Mouse (Mus musculus) left cerebral cortex, postnatal 25 days (tissue): ENCODE results near the gene Eif3c. TPM values are rescaled to one million over a fixed set of nuclear protein-coding genes. Genes with fewer than 3 reads are reported as not detected.
A peak's percentile ranks its signal among the peaks of the same experiment; 100 is the strongest.

ENCODE experiments used
- DNase-seq, 2 experiments: peaks; one replicate each; pipeline ENCODE4 v3.0.0; 2022; ENCODE audit warnings: low spot score in 2 of 2, mixed read lengths in 1 of 2
- intact Hi-C: fragments of 180-260 bp; cut with DNase I; formaldehyde crosslinking; loops from one replicate; pipeline ENCODE4 v1.15.1; 2025
- total RNA-seq, 2 experiments: library from RNA; stranded (reverse); gene quantifications; 2 replicates each; pipeline ENCODE4 v1.2.3; 2021

Gene Eif3c
- total RNA-seq, 2 experiments from 2014 or later, result 176 to 188 TPM

DNA sequence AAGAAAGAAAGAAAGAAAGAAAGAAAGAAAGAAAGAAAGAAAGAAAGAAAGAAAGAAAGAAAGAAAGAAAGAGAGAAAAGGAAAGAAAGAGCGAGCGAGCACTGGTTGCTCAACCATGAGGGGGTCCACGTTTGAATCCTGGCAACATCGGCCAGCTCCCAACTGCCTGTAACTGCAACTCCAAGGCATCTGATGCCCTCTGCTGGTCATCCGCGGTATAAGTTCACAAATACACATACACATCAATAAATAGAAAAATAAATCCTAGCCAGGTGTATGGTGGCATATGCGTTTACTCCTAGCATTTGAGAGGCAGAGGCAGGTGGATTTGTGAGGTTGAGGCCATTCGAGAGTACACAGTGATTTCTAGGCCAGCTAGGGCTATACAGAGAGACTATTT lies 10.7 kb upstream of the Eif3c start:
- peak in 1 of 2 experiments; percentile 33 for DNase-seq
- intact Hi-C loops, result no loop called here

DNA sequence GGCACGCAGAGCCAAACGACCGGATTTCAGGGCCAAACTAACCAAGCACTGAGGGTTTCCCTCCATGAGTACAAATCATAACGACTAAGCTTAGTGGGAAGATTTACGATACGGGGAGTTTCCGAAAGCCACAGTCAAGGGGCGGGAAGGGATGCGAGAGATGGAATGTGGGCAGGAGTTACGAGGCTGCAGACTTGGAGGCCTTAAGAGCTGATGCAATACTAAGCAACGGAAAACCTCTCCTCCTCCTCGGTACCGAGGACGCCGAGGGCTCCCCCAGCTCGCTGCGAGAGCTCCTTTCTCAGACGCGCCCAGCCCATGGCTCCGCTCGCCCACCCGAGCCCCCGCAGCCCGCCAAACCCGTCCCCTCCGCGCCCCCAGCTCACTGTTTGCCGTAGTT lies 518 bp downstream of the Eif3c start:
- intact Hi-C loops, result loop anchor here (1.0 to 10.0 kb wide), 2 partner anchors 62 to 209 kb away; partner anchors contain the start of genes Atxn2l and Ypel3
- no peak for DNase-seq

DNA sequence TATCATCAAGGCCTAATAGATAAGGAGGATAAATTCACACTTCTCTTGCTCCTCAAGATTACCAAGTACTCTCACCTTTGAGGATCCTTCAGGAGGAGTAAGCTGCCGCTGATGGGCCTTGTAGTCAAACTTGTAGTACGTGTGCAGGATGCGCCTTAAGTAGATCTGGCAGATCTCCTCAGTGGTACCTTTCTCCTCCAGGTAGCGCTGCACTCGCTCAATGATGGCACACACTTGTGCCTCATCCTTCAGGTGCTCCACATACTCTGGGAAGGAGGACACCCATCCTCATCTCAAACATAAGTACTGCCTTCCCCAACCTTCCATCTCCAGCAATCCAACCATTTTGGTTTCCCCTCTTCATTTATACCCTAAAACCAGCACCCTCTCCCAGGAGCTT lies 9.6 kb downstream of the Eif3c start:
- DNase-seq, result no peak
- intact Hi-C loops, result no loop called here

DNA sequence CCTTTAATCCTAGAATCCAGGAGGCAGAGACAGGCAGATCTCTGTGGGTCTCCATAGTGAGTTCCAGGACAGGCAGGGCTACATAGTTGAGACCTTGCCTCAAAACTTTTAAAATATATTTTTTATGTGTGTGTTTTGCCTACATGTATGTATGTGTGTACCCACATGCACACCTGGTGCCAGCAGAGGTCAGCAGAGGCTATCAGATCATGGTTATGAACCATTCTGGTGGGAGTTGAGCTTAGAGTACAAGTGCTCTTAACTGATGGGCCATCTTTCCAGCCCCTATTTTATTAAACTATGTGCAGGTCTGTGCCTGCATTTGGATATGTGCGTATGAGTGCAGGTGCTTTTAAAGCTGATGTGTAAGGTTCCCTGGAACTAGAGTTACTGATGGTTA lies 11.4 kb downstream of the Eif3c start:
- DNase-seq, result no peak
- intact Hi-C loops, result no loop called here

DNA sequence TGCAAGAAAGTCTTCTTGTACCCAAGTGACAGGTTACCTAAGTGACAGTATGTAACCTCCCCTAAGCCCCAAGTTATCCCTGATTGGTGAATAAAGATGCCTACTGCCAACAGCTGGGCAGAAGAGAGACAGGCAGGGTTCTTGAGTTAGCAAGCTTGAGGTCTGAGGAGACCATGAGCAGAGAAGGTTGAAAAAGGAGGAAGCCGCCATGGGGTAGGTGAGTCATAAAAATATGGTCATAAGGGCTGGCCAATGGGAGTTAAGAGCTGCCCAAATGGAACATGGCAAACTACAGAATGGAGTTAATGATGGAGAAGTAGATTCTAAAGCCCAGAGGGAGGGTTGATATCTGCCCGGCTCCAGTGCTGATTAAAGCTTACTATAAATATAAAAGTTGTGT lies 20.6 kb downstream of the Eif3c start:
- DNase-seq, result no peak
- intact Hi-C loops, result loop anchor here (5.0 kb wide), 1 partner anchor 48 kb away; no protein-coding TSS in a partner anchor

DNA sequence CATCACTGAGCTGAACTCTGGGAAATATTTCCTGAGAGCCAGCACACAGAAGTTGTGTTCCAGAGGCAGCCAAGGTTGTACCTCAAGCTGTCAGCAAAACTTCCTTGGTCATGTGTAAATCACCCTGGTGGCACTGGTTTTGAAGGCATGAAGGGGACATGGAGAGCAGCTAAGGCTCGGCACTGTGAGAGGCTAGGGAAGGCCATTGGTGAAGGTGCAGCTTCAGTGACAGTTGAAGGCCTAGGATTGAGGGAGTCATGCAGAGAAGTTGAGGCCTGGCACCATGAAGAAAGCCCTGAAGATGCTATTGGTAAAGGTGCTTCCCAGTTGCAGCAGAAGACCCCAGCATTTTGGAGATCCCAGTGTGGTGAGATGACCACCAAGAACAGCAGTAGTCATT lies 24.6 kb downstream of the Eif3c start:
- DNase-seq, result no peak
- intact Hi-C loops, result no loop called here

DNA sequence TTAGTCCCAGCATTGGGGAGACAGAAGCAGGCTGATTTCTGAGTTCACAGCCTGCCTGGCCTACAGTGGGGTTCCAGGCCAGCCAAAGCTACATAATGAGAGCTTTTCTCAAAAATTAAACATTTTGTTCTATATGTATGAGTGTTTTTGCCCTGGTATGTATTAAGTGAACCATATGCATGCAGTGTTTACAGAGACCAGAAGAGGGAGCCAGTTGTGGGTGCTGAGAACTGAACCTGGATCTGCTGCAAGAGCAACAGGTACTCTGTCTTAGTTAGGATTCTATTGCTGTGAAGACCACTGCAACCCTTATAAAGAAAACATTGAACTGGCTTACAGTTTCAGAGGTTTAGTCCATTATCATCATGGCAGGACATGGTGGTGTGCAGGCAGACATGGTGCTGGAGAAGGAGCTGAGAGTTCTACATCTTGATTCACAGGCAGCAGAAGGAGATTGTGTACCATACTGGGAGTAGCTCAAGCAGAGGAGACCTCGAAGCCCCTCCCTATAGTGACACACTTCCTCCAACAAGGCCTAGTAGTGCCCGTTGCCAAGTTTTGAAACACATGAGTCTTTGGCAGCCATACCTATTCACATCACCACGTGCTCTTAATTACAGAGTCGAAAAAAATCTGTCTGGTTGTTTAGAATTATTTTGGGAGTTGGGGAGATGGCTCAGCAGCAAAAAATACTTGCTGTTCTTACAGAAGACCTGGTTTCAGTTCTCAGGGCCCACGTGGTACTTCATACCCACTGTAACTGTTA lies 28.2 kb downstream of the Eif3c start:
- intact Hi-C loops, result no loop called here
- peak; percentile 12 to 43 for DNase-seq

DNA sequence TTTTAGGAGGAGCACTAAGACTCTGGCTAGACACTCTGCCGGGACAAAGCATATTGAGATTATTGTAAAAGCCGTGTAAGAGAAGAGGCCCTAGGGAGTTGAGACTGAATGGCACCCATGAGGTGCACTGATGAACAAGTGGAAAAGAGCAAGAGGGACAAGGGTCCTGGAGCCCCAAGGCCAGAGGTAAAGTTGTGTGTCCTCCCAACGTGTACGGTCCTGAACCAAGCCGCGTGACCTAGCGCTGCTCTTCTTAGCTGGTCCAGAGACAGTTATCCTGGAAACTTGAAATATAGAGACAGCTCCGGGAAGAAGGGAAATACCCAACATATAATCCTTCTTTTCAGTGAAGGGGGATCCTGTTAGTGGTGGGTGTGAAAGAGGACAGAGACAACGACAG lies 29.7 kb downstream of the Eif3c start:
- no peak for DNase-seq
- intact Hi-C loops, result no loop called here

DNA sequence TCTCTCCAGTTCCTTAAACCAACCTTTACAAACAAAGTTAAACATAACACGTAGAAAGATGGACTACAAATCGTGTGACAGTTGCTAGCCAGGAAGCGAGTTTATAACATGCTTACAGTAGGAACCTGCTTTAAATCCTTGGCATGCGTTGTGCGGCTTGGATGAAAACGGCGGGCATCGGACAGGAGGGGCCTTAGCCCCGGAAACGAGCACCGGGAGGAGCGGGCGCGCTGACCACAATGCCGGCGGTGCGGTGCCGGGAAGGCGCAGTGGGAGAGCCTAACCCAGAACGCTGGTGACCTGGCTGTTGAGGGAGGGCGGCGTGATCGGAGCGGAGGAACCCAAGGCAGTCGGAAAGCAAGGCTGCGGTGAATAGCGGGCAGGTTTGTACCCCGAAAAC lies 30.4 kb downstream of the Eif3c start:
- DNase-seq, result no peak
- intact Hi-C loops, result no loop called here

DNA sequence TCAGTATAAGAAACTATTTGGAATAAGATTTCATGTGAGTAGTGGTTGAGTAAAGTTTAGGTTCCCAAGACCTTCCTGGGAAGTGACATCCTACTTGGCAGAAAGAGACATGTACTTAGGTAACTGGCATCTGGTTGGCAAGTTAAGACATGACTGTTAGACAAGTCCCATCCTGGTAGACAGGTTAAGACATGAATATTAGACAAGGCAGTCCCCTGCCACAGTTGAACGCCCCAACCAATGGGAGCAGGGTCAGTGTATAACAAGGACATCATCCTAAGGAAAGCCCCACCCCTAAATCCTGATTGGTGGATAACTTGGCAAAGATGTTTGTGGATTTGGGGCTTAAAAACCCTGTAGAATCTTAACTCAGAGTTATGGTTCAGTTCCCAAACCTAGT lies 32.8 kb downstream of the Eif3c start:
- DNase-seq, result no peak
- intact Hi-C loops, result no loop called here

DNA sequence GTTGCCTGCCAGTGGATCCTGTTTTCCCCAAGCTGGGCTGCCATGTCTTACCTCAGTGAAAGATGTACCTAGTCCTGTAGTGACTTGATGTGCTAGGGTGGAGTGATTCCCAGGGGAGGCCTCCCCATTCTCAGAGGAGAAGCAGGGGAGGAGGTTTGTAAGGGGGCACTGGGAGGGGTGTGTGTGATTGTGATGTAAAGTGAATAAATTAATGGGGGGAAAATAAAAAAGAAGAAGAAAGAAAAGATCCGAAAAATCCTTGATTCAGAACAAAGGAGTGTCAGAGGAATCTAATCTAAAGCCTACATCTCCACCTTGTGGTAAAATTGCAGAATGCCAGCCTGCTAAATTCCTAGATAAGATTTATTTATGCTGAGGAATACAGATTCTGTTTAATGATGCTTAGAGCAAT lies 38.0 kb downstream of the Eif3c start:
- intact Hi-C loops, result loop anchor here (1.0 to 2.0 kb wide), 3 partner anchors 47 to 205 kb away; no protein-coding TSS in a partner anchor
- peak; percentile 46 to 57 for DNase-seq

DNA sequence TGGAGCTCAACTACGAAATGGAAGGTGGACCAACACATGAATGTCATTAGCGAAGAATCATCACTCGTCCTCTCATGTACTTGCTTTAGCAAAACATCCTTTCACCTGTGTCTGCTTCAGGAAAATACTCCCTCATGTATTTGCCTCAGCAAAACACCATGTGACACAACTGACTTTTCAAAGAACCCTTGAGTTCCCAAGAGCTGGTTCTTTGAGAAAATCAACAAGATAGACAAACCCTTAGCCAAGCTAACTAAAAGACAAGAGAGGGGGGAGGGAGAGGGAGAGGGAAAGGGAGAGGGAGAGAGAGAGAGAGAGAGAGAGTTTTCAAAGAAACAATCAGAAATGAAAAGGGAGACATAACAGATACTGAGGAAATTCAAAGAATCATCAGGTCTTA lies 42.9 kb downstream of the Eif3c start:
- intact Hi-C loops, result no loop called here
- DNase-seq, result no peak

DNA sequence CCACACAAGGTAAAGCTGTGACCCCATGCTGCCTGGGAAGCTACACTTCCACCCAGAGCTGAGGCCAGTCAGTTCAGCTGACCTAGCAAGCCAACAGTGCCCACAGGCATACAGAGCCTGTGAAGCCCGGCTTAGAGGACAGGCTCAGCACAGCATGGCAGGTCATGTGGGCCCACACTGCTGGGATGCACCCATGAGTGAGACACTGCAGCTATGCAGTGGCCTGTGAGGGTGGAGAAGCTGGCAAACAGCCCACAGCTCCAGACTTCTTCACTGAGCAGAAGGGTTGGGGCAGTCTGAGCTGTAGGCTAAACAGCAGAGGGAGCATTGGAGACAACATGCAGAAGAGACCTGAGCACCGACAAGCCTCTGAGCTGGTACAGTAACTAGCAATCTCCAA lies 46.7 kb downstream of the Eif3c start:
- intact Hi-C loops, result no loop called here
- DNase-seq, result peak in 1 of 2 experiments; percentile 14

DNA sequence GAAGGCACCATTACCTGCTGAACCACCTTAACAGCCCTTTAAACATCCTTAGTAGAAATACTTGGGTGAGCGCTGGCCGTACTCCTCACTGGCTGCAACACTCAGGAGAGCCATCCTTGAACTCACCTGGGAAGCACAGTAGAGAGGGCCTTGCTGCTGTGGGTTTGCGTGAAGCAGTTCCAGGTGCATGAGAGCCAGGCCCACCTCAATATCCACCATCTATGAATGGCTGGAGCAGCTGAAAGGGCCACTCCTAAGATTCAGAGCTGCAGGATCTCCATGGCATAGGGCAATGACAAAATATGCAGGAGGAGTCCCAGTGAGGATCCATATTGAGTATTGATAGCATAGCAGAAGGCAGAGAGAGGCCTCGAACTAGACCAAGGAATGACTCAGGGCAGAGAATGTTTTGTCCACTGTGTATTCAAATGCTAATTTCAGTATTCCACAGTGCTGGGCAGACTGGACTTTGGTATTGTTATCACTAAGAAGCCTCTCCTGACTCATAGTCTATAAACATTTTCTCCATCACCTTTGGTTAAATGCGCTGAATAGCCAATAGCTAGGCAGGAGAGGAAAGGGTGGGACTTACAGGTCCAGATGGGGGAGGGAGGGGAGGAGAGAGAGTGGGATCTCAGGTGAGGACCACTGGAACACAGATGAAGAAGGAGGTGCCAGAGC lies 47.8 kb downstream of the Eif3c start:
- no peak for DNase-seq
- intact Hi-C loops, result no loop called here

DNA sequence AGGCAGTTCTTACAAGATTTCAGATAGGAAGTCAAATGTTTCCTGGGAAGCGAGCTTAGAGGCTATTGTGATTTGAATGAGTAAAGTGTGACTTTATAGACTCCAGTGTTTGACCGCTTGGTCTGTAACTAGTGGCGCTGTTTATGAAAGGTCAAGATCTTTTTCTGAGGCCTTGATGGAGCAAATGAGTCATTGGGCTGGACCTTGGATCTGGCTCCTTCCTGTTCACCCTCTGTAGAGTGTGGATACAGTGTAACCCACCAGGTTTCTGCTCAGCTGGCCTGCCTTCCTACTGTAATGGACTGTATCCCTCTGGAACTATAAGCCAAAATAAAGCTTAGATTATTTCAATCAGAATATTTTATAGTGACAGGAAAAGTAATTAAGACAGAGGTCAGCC lies 54.9 kb downstream of the Eif3c start:
- no peak for DNase-seq
- intact Hi-C loops, result no loop called here

DNA sequence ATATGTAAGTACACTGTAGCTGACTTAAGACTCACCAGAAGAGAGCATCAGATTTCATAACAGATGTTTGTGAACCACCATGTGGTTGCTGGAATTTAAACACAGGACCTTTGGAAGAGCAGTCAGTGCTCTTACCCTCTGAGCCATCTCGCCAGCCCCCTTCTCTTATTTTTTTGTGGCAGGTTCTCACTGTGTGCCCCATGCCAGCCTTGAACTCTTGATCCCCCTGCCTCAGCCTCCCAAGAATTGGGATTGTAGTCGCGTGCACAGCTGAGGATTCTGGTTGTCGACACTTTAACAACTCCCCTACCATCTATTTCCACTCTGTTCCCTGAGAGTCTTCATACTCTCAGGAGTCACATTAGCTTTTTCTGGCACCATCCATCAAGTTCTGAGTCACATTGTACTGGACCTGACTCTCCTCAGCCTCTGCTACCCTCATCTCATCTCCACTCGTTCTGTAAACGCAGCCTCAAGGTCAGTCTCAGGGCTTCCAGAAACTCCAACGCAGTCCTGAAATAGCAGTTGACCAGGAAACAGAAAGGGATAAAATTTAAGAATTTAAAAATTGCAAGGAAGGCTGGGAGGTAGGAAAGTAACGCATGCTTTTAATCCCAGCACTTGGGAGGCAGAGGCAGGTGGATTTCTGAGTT lies 59.0 kb downstream of the Eif3c start:
- DNase-seq, result no peak
- intact Hi-C loops, result no loop called here

DNA sequence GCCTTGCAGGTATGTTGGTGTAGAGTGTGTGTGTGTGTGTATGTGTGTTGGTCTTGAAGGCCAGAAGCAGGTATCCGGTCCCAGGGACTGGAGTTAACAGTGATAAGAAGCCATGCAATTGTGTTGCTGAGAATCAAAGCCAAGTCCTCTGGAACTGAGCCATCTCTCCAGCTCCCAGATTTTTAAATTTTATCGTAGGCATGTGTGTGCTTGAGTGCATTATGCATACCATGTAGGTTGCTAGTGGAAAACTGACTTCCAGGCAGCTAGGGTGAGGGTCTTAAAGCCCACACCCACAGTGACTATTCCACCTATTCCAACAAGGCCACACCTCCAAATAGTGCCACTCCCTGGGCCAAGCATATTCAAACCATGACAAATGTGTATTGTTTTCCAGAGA lies 61.3 kb downstream of the Eif3c start:
- DNase-seq, result no peak
- intact Hi-C loops, result loop anchor here (5.0 kb wide), 1 partner anchor 292 kb away; the partner anchor contains the start of gene Fam57b

DNA sequence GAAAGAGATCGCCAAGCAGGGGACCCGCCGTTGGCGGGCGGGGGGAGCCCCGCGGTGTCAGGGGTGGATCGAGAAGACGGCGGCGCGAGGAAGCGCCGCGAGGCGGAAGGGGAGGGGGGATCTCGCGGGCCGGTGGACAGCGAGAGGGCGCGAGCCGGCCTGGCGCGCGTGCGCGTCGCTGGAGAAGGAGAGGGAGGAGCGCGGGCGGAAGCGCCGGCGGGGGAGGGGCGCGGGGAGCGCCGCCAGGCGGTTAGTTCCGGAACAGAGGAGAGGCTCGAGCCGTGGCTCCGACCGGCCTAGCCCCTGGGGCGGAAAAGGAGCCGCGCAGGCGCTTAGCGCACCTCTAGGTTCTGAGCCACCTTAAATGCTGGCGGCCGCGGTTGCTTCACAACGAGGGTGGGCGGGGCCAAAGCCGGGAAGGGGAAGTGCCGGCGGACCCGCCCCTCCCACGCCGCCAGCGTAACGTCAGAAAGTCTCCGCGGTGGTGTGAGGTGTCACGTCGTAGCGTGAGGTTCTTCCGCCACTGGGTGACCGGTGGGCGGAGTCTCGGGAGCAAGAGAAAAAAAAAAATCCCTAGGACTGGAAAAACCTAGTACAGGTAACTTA lies 62.8 kb downstream of the Eif3c start, which contains the start of gene Atxn2l:
Atxn2l (minus strand) TSS at position 165 of the 606 bp plus-strand sequence.
- intact Hi-C loops, result loop anchor here (1.0 to 5.0 kb wide), 3 partner anchors 28 to 294 kb away; partner anchors contain the start of genes Eif3c, Fam57b and Sh2b1
- peak; percentile 99 for DNase-seq

DNA sequence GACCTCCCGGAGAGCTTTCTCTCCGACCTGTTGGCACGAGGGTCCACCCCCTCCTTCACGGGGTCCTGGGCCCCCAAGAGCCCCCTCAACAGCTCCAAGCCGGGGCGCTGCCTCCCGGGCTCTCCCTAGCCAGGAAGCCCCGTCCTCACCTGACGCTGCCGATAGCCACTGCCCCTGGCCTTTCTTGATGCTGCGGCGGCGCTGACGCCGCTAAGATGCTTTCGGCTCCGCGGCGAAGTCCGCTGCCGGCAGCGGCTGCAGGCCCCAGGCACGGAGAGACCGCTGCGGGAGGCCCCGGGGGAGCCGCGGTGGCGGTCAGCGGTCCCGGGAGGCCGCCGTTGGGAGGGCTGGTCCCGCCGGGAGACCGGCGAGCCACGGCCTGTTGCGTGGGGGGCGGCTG lies 63.5 kb downstream of the Eif3c start:
- DNase-seq, result no peak
- intact Hi-C loops, result loop anchor here (1.0 to 5.0 kb wide), 4 partner anchors 15 to 295 kb away; partner anchors contain the start of genes Eif3c, Fam57b, Sh2b1 and Tufm
